Mouse (Mus musculus) left cerebral cortex, postnatal 4 days (tissue): ENCODE results near the gene Blmh. TPM values are rescaled to one million over a fixed set of nuclear protein-coding genes. Genes with fewer than 3 reads are reported as not detected.
A peak's percentile ranks its signal among the peaks of the same experiment; 100 is the strongest.
"Not testable (repeated sequence)": the region's sequence is repeated elsewhere in the genome, so short reads cannot be mapped to it uniquely, and the experiment has no call there.

ENCODE experiments used
- DNase-seq: peaks from one replicate; pipeline ENCODE4 v3.0.0-alpha.2; 2022
- intact Hi-C: fragments of 180-260 bp; cut with DNase I; formaldehyde crosslinking; loops from one replicate; pipeline ENCODE4 v1.15.1; 2025
- total RNA-seq, 2 experiments: library from RNA; stranded (reverse); gene quantifications; 2 replicates each; pipeline ENCODE4 v1.2.3; 2021

Blmh gene
- total RNA-seq, 2 experiments from 2014 or later: 80.8 to 89.7 TPM

- intact Hi-C loops: no loop called here
- DNase-seq: no peak
Observed at GRCm38 (mm10) chr11:76914366-76914765, 10.2 kb upstream of the Blmh start.

GRCm38 (mm10) chr11:76916539-76917229 lies 7.9 kb upstream of the Blmh start:
- intact Hi-C loops: no loop called here
- no peak for DNase-seq

- no peak for DNase-seq
Observed at GRCm38 (mm10) chr11:76917230-76917548, 7.4 kb upstream of the Blmh start.

DNA sequence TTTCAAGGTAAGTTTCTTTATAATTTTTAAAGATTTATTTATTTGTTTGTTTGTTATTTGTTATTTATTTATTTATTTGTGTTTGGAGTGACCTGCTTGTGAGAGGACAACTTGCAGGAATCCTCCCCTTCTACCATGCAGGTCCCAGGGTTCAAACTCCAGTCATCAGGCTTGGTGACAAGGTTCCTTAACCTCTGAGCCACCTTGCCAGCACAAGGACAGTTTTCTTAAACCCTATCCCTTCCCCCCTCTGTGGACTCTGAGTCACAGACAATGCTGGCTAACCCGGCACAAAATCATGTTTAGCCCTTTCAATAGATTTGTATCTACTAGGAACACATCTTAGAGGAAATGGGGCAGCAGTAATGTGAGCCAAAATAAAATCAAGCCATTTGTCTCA lies 4.0 kb upstream of the Blmh start:
- intact Hi-C loops: no loop called here
- no peak for DNase-seq

More at GRCm38 (mm10) chr11:76917230-76917548, 7.4 kb upstream of the Blmh start:
- intact Hi-C loops: no loop called here

DNA sequence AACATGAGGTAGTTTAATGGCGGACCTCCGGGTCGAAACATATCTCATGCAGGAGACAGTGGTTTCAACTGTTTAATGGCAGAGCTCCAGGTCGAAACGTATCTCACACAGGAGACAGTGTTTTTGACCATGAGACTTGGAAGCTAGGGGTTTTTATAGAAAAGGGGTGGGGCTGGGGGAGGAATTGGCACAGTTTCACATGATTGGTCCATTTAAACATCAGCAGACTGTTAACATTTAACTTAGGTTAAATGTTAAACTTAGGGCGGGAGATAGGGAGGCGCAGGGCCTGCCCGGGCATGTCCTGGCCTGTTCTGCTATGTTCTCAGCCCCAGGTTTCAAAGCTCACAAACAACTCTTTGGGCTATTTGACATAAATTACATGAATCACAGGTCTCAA lies 4.0 kb downstream of the Blmh start:
- intact Hi-C loops, DNase-seq: not testable (repeated sequence)

DNA sequence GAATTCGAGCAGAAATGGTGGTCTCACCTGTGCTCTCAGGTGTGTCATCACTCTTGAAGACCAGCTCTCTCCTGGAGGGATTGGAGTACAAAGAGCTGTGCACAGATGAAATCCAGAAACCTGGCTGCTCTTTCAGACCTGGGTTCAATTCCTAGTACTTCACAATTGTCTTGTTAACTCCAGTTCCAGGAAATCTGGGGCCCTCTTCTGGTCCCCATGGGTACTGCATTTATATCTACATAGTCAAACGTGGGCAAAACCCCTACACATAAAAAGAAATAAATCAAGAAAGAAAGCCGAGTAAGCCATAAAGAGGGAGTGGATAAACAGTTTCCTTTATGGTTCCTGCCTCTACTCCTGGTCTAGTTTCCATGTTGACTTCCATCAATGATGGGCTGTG lies 8.6 kb downstream of the Blmh start:
- intact Hi-C loops: no loop called here
- no peak for DNase-seq

DNA sequence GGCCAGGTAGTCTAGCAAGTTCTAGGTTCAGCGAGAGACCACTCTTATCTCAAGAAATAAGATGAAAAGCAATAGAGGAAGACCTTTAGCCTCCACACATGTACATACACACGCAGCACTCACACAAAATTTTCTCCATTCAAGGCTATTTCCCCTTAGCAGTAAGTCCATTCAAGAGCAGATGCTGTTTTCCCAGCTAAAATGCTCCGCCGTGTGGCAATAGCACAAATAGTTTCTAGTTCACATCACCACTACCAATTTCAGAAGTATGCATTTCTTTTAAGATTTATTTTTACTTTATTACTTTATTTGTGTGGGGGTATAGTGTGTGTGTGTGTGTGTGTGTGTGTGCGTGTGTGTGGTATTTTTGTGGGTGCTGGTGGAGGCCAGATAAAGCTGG lies 12.0 kb downstream of the Blmh start:
- intact Hi-C loops: no loop called here
- no peak for DNase-seq

- no peak for DNase-seq
- intact Hi-C loops: no loop called here
Observed at GRCm38 (mm10) chr11:76944839-76945238, 20.2 kb downstream of the Blmh start.

DNA sequence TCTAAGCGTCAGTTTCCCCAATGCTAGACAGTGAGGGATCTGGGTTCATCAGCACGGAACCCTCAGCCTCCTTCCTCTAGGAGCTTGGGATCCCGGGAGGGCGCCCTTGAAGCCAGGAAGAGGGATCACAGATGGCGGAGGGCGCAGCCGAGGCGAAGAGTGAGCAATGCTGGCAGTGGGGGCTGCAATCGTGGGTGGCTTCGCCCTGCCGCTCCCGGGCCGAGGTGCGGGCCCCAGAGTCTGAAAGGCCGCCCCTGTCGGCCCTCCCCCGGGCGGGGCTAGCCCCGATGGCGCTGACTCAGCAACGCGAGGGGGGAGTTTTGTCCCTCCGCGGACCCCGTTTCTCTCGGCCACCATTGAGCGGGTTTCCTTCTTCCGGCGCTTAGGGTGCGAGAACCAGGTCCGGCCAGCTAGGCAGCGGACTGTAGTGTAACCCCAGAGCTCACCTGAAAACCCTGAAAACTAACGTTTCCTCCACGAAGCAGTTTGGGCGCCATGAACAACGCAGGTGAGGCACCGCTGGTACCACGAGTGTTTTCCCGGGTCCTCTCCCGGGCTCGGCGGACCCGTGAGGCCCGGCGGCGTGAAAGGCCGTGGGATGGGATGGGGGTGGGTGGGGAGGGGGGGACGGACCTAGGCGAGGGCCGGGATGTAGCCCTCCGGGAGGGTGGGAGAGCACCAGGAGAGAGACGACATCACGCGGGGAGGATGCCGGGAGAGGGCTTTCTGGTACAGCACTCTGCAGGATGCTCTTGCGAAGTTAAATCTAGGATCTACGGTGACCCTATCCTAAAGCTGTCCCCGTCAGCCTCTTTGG lies 21.0 kb downstream of the Blmh start:
- peak; percentile 95 for DNase-seq
- intact Hi-C loops: no loop called here

- intact Hi-C loops: no loop called here
- DNase-seq: peak; percentile 35
Observed at GRCm38 (mm10) chr11:76946203-76946585, 21.6 kb downstream of the Blmh start.

DNA sequence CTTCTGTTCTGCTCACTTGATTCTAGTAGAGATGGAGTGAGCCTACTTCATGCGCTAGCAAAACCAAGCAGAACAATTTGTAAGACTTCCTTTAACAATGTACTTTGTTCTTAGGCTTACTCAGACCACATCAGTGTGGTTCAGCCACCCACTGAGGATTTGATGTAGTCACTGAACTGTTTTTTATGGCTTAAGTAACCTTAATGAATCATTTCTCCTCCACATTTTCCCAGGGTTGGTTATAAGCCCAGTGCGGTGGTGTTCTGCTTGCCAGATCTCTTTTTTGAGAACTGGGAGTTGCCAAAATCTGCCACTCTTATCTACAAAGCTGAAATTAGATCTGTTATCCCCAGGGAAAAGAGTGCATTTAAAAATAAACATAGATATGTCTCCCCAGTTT lies 28.9 kb downstream of the Blmh start:
- intact Hi-C loops: loop anchor here (5.0 kb wide), 1 partner anchor 156 kb away; no protein-coding TSS in a partner anchor
- DNase-seq: no peak

DNA sequence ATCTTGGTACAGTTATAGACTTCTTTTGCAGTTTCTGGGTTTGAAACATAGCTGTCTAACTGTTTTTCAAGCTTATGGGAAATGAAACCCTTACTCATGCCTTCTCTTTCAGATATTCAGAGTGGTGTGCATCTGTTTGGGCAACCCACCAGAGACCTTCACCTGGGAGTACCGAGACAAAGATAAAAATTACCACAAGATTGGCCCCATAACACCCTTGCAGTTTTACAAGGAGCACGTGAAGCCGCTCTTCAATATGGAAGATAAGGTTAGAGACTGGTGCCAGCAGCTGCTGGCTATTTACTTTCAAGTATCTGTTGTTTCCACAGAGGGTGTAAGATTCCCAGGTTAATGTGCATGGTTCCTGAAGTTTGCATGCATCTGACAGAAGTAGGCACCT lies 41.1 kb downstream of the Blmh start:
- DNase-seq: no peak
- intact Hi-C loops: no loop called here

DNA sequence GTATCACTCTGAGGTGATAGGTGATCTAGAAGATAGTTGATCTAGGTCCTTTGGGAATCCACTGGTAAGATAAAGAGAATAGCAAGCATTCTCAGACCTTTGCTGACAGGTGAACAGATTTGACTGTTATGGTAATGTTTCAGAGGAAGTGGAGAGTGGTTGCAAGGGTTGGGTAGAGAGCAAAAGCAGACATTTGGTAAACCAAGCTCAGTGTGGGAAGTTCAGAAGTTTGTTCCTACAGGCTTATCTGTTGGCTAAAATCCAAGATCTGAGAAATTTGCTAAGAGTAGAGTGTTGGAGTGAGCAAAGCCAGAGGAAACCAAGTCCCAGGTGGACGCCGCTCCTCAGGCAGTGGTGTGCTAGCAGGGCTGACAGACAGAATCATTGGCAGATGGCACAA lies 45.7 kb downstream of the Blmh start:
- no peak for DNase-seq

GRCm38 (mm10) chr11:76974680-76975319 lies 50.2 kb downstream of the Blmh start:
- intact Hi-C loops: no loop called here
- DNase-seq: no peak

More for the DNA sequence above, 45.7 kb downstream of the Blmh start:
- intact Hi-C loops: no loop called here

- no peak for DNase-seq
- intact Hi-C loops: no loop called here
Observed at GRCm38 (mm10) chr11:76981570-76982141, 57.0 kb downstream of the Blmh start.

DNA sequence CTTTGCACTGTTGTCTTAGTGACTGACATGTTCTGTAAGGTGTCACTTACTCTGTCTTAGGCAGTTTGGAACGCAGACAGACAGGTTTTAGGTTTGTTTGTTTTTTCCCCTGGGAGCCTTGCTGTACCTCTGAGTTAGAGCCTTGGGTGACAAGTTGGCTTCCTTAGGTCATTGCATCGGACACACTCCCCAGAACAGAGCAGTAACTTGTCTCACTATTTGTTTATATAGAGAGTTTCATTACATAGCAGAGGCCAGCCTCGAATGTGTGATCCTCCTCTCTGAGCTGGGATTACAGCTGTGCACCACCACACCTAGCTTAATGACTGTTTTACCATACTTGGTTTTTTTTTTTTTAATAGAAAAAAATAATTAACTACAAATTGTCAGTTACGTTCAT lies 57.8 kb downstream of the Blmh start:
- DNase-seq: no peak
- intact Hi-C loops: no loop called here

DNA sequence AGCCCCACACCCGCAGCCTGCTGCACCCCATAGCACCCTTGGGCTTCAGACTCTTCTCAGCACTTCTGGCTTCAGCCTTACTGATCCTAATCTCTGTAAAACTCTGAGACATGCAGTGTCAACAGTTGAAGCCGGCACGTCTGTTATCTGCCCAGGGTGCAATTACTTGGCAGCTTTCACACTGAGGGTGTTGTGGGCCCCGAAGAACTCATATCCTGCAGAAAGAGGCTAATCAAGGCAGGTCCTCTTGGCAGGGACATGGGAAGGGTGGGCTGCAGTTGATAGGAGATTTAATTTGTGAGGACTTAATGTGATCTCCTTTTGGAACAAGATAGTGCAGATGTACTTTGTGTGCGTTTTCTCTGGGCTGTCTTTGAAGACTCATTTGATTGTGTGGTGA lies 59.0 kb downstream of the Blmh start:
- intact Hi-C loops: no loop called here

DNA sequence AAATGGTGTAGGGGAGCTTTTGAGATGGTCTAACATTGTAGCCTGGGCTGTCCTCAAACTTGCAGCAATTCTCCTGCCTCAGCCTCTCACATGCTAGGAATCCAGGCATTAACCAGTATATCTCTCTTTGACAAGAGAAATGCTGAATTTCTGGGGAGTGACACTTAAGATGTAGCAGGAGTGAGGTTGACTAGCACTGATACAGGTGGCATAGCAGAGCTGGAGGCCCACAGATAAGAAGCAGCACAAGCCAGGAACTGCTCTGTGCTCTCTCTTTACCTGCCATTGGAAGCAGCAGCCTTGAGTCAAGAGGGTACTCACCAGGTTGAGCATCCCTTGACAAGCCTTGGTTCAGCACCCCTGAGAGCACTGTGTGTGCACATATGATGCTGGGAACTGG lies 59.6 kb downstream of the Blmh start:
- DNase-seq: no peak
- intact Hi-C loops: no loop called here

More for the DNA sequence above, 59.0 kb downstream of the Blmh start:
- DNase-seq: no peak

DNA sequence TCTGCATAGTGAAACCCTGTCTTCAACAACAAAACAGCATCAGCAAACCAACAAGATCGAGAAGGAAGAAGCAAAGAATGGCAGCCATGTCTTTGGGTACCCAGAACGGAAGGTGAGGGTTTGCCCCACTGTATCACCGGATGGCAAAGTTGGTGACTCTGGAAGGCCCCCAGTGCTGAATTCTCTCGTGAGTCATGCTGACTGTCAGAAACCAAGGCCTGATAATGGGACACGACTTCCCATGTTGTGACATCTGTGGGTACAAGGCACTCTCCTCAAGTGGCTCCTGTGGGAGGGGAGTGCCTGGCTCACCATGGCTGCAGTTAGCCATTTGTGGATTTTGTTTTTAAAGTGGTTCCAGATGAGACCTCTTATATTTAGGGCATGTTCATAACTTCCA lies 66.2 kb downstream of the Blmh start:
- intact Hi-C loops: no loop called here
- no peak for DNase-seq

DNA sequence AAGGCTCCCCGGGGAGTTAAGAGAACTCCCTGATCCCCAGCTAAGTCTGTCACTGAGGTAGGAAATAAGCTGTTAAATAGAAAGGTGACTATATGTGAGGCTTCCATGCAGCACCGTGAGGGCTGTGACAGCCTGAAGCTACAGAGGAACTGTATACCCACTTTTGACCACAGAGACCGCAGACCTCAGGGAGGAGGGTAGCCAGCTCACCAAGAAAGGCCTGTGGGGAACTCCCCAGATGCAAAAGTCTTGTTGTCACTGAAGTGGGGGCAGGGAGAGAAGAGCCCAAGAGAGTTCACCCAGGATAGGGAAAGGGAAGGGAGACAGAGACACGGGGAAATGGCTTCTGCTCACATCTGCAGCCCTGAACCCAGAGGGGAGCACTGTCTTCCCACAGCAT lies 68.3 kb downstream of the Blmh start:
- DNase-seq: no peak
- intact Hi-C loops: no loop called here

DNA sequence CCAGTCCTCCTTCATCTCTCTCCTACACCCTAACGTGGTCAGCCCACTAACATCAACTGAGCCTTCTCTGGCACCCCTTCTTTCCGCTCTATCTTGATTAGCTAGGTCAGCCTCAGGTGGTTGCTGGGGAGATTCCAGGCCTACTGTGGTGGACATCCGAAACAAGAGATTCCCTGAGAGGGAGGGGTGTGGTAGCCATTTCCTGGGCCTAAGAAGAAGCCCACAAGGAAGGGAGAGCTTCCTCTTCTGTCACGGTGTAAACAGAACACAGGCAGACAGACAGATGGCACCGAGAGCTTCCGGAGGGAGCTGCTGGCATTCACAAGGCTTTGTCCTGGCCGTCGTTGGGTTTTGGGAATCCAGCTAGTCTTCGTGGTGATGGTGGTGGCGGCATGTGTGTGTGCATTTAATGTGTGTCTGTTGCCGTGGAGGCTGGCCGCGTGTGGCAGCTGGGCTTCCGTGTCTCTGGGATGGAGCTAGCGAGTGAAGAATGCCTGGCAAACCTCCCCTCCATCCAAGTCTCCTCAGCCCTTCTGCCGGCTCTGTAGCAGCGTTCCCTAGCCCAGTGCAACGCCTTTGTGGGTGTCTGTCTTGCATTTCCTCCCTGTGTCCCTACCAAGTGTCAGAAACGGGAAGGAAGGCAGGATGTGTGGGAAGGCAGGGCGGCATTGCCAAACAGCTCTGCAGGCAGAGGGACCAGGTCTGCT lies 71.5 kb downstream of the Blmh start:
- DNase-seq: no peak
- intact Hi-C loops: loop anchor here (5.0 kb wide), 1 partner anchor 96 kb away; no protein-coding TSS in a partner anchor
